Mouse (Mus musculus) thymus, postnatal 10 days (tissue): Measurements from ENCODE around the gene Fanca.
A peak's percentile ranks its signal among the peaks of the same experiment; 100 is the strongest.
"Not testable (repeated sequence)": the region's sequence is repeated elsewhere in the genome, so short reads cannot be mapped to it uniquely, and the experiment has no call there.

Experiments used
- DNase-seq, 2 experiments: peaks; one replicate each; pipeline ENCODE4 v3.0.0; 2021; ENCODE audit warnings: low spot score in 2 of 2

Gene Fanca

DNA sequence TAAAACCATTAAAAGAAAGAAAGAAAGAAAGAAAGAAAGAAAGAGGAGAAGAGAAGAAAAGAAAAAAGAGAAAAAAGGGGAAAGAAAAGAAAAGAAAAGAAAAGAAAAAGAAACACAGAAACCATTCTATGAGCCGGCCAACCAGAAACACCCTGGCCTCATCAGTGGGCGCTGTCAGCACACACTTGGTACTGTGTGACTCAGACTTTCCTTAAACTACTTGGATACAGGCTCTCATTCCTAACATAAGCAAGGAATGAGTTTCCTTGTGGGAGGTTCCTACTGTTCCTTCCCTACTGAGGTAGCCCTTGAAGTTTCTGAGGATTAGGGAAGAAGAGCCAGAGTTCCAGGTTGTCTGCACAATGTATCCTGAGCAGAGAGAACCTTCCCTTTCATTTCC is 12.9 kb upstream of the Fanca start:
- no peak for DNase-seq

DNA sequence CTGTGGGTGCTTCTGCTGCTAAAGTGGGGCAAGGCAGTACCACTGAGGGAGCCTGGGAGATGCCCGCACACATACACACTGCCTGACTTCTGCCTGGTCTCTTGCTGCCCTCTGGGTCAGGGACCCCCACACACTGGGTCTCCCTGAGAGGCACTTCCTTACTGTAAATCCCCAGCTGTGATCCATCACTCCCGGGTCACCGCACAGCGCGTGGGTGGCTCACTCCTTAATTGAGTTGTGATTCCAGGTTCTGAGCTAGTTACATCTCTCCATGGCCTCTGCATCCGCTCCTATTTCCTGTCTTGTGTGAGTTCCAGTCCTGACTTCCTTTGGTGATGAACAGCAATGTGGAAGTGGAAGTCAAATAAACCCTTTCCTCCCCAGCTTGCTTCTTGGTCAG is 12.3 kb upstream of the Fanca start:
- DNase-seq, result no peak

DNA sequence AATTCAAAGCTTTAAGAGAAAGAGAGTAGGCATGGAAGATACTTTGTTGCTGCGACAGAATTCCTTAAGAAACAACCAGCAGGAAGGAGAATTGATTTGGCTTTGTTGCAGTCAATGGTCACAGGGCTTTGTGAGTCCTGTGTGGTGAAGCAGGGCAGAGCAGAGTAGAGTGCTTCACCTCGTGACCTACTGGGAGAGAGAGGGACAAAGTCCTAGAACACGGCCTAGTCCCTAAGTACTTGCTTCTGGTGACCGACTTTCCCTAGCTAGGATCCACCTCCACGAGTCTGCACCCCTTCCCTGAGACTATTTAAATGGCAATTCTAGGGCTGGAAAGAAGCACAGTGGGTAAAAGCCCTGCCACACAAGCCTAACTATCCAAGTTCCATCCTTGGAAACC is 11.6 kb upstream of the Fanca start:
- no peak for DNase-seq

DNA sequence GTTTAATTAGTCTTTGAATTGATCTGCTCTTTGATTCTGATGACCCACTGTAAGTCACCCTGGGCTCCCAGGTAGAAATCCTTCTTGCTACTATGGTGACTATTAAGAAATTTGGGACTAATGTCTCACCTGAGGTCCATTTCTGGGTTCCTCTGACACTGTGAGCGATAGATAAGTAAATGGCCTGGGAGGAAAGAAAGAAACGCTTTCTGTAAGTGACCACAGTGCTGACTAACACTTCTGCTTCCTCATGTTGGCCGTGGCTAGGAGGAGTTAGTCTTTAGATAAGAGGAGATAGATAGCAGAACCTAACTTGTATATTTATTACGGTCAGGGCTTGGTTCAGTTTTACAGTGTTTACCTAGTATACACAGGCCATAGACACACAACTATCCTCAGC is 11.0 kb upstream of the Fanca start:
- DNase-seq, result no peak

DNA sequence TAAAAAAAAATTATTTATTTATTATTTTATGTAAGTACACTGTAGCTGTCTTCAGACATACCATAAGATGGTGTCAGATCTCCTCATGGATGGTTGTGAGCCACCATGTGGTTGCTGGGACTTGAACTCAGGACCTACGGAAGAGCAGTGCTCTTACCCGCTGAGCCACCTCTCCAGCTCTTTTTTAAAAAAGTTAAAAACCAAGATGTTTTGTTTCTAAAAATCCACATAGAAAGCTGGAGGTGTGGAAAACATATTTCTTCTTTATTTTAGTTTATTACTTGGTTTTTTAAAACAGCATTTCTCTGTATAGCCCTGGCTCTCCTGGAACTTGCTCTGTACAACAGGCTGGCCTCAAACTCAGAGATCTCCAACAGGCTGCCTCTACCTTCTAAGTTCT is 10.2 kb upstream of the Fanca start:
- DNase-seq, result no peak

- DNase-seq, result peak in 1 of 2 experiments; percentile 66
Observed at GRCm38 (mm10) chr8:123319522-123320164, 1.3 kb upstream of the Fanca start.

DNA sequence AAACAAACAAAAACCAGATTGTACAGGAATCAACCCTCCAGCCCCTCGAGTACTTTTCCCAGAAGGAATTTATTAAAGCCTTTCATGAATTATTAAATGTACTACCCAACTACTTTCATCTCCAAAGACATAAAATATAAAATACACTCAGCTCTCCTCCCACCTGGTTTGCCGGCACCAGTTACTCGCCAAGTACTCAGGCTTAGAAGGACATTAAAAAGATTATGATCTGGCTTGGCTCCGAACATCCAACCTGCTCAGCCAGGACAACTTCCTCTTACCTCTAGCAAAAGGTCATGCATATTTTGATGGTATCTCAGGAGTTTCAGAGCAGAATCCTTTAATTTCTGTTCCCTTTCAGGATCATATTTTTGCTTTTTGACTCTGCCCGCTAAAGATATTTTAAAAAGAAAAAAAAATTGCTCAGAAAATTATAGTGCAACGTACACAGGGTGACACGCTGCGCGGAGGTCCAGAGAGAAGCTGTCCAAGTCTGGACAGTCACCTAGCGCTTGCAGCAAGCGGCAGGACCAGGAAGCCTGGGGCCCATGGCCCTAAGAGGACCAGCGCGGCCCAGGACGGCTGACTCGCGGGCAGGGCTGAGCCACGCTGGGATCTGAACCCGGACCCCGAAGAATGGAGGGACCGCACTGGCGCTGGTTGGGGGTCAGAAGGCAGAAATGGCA is 452 bp downstream of the Fanca start:
- no peak for DNase-seq

DNA sequence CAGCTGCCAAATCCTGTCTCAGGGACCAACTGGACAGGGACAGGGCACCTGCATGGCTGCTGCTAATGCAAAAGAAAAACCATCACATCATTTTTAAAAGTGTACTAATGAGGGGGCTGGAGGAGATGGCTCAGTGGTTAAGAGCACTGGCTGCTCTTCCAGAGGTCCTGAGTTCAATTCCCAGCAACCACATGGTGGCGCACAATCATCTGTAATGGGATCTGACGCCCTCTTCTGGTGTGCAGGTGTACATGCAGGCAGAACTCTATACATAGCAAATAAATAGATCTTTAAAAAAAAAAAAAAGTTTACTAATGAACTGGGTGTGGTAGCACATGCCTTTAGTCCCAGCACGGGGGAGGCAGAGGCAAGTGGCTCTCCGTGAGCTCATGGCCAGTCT is 9.6 kb downstream of the Fanca start:
- no peak for DNase-seq

DNA sequence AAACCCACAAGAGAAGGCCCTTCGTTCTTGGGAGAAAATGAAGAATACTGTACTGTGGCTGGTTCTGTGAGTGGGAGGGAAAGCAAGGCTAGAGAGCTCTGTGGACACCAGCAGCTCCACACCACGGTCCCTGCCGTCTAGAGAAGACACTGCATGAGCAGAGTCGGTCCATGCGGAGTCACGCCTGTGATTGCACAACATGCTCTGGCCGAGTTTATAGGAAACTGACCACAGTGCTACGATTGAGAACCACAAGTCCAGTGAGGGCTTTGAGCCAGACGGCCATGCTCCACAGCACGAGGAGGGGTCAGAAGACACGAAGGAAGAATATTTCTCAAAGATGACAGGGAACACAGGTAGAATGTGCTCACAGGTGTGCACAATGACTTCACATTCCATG is 20.1 kb downstream of the Fanca start:
- DNase-seq, result no peak

DNA sequence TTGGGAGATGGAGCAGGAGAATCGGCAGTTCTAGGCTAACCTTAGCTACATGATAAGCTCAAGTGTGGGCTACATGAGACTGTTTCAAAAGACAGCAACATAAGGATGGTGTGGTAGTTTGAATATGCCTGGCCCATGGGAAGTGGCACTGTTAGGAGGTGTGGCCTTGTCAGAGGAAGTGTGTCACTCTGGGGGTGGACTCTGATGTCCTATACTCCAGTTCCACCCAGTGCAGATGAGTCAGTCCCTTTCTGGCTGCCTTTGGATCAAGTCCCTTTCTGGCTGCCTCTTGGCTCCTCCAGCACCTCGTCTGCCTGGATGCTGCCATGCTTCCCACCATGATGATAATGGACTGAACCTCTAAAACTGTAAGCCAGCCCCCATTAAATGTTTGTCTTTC is 25.6 kb downstream of the Fanca start:
- no peak for DNase-seq

DNA sequence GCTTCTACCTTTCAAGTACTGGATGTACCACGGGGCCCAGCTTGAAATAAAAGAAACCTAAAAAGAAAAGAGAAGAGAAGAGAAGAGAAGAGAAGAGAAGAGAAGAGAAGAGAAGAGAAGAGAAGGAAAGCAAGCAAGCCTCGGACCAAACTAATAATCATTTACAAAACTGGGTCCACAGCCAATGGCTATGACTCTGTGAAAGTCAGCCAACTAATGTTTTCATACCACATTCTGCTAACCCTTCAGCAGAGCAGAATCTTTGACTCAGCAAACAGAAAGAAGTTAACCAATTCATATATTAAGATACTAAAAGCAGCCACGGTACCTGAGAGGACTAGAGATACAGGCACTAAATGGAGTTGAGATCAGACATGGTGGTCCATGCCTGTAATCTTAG is 26.1 kb downstream of the Fanca start:
- DNase-seq, result no peak

GRCm38 (mm10) chr8:123291716-123292115 is 26.7 kb downstream of the Fanca start:
- no peak for DNase-seq

- no peak for DNase-seq
Observed at GRCm38 (mm10) chr8:123290679-123291078, 27.7 kb downstream of the Fanca start.

GRCm38 (mm10) chr8:123290166-123290565 is 28.2 kb downstream of the Fanca start:
- peak in 1 of 2 experiments; percentile 33 for DNase-seq

DNA sequence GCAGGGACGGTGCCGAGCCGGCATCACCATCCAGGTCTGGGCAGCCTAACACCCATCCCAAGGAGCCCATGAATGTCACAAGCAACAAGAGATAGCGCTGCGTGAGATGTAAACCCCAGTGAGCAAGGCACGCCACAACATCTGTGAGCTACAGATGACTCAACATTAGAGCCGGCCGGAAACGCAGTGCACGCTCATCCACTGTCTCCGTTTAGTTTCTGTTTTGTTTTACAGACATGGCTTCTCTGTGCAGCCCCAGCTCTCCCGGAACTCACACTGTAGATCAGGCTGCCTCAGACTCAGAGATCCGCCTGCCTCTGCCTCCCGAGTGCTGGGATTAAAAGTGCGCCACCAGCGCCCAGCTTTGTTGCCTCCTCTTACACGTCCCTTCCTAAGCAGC is 31.0 kb downstream of the Fanca start:
- no peak for DNase-seq

DNA sequence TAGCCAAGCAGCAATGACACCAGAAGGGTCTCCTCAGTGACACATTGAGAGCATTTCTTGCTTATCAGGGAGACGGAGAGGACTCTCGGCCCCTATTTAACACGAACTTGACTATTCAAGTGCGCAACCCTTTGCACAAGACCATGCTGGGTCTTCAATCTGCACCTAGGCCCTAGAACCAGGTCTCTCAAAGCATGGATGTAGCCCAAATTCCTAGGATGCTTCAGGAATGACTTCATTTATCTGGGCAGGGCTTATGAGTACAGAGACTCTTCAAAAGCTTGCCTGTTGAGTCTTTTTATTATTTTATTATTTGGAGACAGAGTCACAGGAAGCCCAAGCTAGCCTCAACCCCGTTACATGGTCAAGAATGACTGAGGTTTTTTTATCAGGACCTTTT is 33.9 kb downstream of the Fanca start:
- no peak for DNase-seq

GRCm38 (mm10) chr8:123283991-123284390 is 34.4 kb downstream of the Fanca start:
- DNase-seq, result no peak

- not testable (repeated sequence) for DNase-seq
Observed at GRCm38 (mm10) chr8:123282994-123283393, 35.4 kb downstream of the Fanca start.

DNA sequence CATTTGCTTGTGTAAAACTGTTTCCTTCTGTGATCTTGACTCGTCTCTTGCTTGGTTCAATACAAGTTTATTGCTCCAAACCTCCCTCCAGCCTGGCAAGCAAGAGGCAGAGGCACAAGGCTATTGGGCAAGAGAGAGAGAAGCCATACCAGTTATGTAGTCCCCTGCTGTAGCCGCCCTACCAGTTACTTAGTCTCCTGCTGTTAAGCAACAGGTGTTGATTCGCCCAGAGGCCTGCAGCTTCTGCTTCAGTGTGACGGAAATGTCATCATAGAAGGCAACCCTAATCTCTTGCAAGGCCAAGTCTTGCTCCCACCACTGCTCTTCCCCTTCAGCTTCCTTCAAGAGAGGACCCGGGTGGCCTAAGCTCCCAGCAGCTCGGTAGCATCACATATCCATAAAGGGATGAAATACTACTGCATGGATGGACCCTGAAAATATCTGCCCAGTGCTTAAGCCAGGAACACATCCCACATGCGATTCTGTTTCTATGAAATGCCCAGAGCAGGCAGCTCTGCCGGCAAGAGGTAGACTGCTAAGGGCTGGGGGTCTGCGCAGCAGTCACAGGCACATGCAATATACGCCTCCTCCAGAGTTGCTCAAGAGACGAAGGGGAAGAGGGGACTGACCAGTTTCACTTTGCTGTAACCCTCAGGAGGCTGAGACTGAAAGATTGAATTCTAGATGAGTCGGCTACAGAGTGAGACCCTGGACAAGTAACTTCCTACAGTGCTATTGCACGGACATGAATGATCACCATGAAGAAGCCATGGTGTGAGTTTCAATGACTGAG is 37.9 kb downstream of the Fanca start:
- DNase-seq, result no peak

- DNase-seq, result no peak
Observed at GRCm38 (mm10) chr8:123279828-123280227, 38.5 kb downstream of the Fanca start.

DNA sequence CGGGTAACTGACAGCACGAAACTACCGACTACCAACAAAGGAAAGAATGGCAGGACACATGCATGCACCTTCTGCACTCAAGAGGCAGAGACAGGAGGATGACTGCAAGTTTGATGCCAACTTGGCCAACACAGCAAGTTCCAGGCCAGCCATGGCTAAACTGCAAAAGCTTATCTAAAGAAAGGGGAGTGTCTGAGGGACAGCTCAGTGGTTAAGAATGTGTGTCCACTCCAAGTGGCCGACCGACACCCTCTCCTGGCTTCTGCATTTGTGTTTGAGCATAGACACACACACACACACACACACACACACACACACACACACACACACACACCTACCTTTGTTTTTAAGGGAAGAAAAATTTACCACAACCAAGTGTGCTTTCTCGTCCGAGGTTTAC is 39.9 kb downstream of the Fanca start:
- DNase-seq, result no peak

GRCm38 (mm10) chr8:123275096-123275495 is 43.3 kb downstream of the Fanca start:
- DNase-seq, result no peak

GRCm38 (mm10) chr8:123274447-123274846 is 43.9 kb downstream of the Fanca start:
- DNase-seq, result no peak
